Mouse (Mus musculus) ES-E14 (cell line): ENCODE results near the gene Prdx1. TPM values are rescaled to one million over a fixed set of nuclear protein-coding genes. Genes with fewer than 3 reads are reported as not detected.
"Not testable (repeated sequence)": the region's sequence is repeated elsewhere in the genome, so short reads cannot be mapped to it uniquely, and the experiment has no call there.

ENCODE experiments used
- DNase-seq: peaks from one replicate; pipeline ENCODE4 v3.0.0-alpha.2; 2013; ENCODE audit warnings: low read depth, low spot score
- H3K27ac ChIP-seq: 2 replicates; pipeline ENCODE4 v1.5.1; 2012; ENCODE audit warnings: low read depth, mild to moderate bottlenecking, low read length, moderate library complexity, mixed read lengths; ENCODE audit not compliant: poor library complexity, insufficient read depth, severe bottlenecking
- H3K36me3 ChIP-seq: 2 replicates; pipeline ENCODE4 v1.6.1; 2012; ENCODE audit warnings: mild to moderate bottlenecking, low read length, moderate library complexity, mixed read lengths; ENCODE audit not compliant: control insufficient read depth, poor library complexity, insufficient read depth, severe bottlenecking
- H3K4me1 ChIP-seq, 2 experiments: fragments of 150-350 bp in 1 of 2; sonication (generic) in 1 of 2; 2 replicates each; pipeline ENCODE4 v1.6.1; 2012; ENCODE audit warnings: low read length in 2 of 2, mild to moderate bottlenecking in 1 of 2, mixed read lengths in 1 of 2; ENCODE audit not compliant: control insufficient read depth in 2 of 2, insufficient read depth in 2 of 2, poor library complexity in 1 of 2
- H3K4me3 ChIP-seq, 2 experiments: fragments of 150-350 bp in 1 of 2; sonication (generic) in 1 of 2; 2 replicates each; pipeline ENCODE4 v1.5.1; 2012; ENCODE audit warnings: low read length in 2 of 2, low read depth in 1 of 2, mild to moderate bottlenecking in 1 of 2, mixed read lengths in 1 of 2; ENCODE audit not compliant: insufficient read depth in 1 of 2, poor library complexity in 1 of 2, severe bottlenecking in 1 of 2
- H3K9ac ChIP-seq: 2 replicates; pipeline ENCODE4 v1.6.1; 2012; ENCODE audit warnings: low read depth, mild to moderate bottlenecking, low read length, mixed read lengths; ENCODE audit not compliant: poor library complexity, insufficient read depth, severe bottlenecking
- H3K9me3 ChIP-seq: fragments of 150-350 bp; sonication (generic); 2 replicates; pipeline ENCODE4 v1.6.1; 2012; ENCODE audit warnings: low read depth, mild to moderate bottlenecking, low read length; ENCODE audit not compliant: control insufficient read depth, insufficient read depth
- CHD2 ChIP-seq: IDR thresholded peaks from 2 replicates; pipeline ENCODE4 v1.6.1; 2014; ENCODE audit warnings: mild to moderate bottlenecking, low read depth, low read length, inconsistent platforms
- HCFC1 ChIP-seq: IDR thresholded peaks from 2 replicates; pipeline ENCODE4 v1.6.1; 2012; ENCODE audit warnings: low read length, inconsistent platforms, borderline replicate concordance; ENCODE audit not compliant: insufficient read depth
- MAFK ChIP-seq: IDR thresholded peaks from 2 replicates; pipeline ENCODE4 v1.6.1; 2014; ENCODE audit warnings: mild to moderate bottlenecking, low read depth, low read length, inconsistent platforms; ENCODE audit not compliant: insufficient read depth
- ZC3H11A ChIP-seq: IDR thresholded peaks from 2 replicates; pipeline ENCODE4 v1.6.1; 2012; ENCODE audit warnings: low read depth, mild to moderate bottlenecking, inconsistent platforms, low read length, borderline replicate concordance
- ZNF384 ChIP-seq: IDR thresholded peaks from 2 replicates; pipeline ENCODE4 v1.6.1; 2012; ENCODE audit warnings: low read depth, low read length, inconsistent platforms
- in situ Hi-C, 2 experiments: fragments of 600-800 bp; cut with MboI; formaldehyde crosslinking; loops; one replicate each; pipeline ENCODE4 v1.15.1; 2025; ENCODE audit warnings: low sequenced_read_pairs in 2 of 2, inconsistent platforms in 1 of 2; ENCODE audit not compliant: unreplicated experiment in 2 of 2
- total RNA-seq: library from RNA; depleted of rRNA; stranded (reverse); fragments of 300-350 nt; gene quantifications from 2 replicates; pipeline ENCODE4 v1.2.3, GENCODE M21; 2012

Gene Prdx1
- total RNA-seq, 1 experiment: 682 TPM

DNA sequence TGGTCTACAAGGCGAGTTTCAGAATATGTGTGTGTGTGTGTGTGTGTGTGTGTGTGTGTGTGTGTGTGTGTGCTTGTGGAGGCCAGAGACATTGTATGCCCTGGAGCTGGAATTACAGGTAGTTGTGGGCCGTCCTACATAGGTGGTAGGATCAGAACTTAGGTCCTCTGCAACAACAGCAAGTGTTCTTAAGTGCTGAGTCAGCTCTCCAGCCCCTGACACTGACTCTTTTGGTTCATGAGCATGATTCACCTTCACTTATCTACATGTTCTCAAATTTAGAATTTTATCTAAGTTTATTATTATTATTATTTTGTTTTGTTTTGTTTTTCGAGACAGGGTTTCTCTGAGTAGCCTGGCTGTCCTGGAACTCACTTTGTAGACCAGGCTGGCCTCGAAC, 4.8 kb upstream of the Prdx1 start:
- H3K4me1 ChIP-seq, H3K36me3 ChIP-seq, in situ Hi-C loops, DNase-seq, H3K27ac ChIP-seq, H3K4me3 ChIP-seq, H3K9me3 ChIP-seq, H3K9ac ChIP-seq: not testable (repeated sequence)
- peak; percentile 81 for TF ChIP-seq MAFK

DNA sequence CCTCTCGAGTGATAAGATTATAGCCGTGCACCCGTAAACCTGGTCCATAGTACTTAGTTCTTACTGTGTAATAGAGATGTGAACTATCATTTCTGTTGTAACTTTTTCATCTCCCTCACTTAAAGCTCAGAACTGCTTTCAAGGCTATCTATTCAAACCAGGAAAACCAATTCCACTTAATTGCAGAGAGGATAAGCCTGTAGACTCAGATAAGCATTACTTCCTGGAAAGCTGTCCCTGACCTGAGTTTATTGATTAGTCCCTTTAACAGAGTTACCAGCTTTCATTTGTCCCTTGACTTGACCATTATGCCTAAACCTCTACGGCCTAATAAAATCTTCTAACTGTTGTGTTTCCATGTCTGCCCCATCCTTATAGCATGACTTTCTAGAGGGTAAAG, 1.4 kb upstream of the Prdx1 start:
- in situ Hi-C loops: no loop called here
- DNase-seq: no peak
- no peak for TF ChIP-seq ZC3H11A
- H3K4me1 ChIP-seq: peaks cover 3 to 5% of the 10 kb centered on the region in 2 experiments; a peak in 2 of 4 replicates
- no peak overlapping the region for H3K27ac ChIP-seq
- no peak overlapping the region for H3K9ac ChIP-seq
- peaks cover 14% of the 10 kb centered on the region for H3K36me3 ChIP-seq
- no peaks in the 10 kb centered on the region for H3K9me3 ChIP-seq
- H3K4me3 ChIP-seq: no peak overlapping the region

DNA sequence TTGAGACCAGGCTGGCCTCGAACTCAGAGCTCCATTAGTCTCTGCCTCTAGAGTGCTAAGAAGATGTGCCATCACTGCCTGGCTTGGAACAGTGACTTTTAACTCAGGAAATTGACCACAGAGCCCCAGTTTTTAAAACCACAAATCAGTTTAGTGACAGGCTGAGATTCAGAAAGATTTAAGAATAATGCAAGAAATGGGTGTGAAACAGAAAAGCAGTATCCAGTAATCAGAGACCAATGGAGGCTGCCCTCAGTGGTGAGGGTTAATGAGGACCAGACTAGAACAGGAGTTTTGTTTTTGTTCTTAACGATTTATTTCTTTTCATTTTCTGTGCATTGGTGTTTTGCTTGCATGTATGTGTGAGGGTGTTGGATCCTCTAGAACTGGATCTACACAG, 679 bp upstream of the Prdx1 start:
- no peaks in the 10 kb centered on the region for H3K9me3 ChIP-seq
- peaks cover 3 to 5% of the 10 kb centered on the region in 2 experiments; a peak in 2 of 4 replicates for H3K4me1 ChIP-seq
- H3K27ac ChIP-seq: peak overlapping the region; percentile 90
- H3K9ac ChIP-seq: peak overlapping the region; percentile 84
- no peak for TF ChIP-seq CHD2
- TF ChIP-seq ZNF384: no peak
- no peak for TF ChIP-seq HCFC1
- TF ChIP-seq MAFK: no peak
- no peak for TF ChIP-seq ZC3H11A
- DNase-seq: no peak
- peaks cover 21% of the 10 kb centered on the region for H3K36me3 ChIP-seq
- peak overlapping the region in 1 of 2 experiments; percentile 47; a peak in 2 of 4 replicates for H3K4me3 ChIP-seq
- in situ Hi-C loops: no loop called here

DNA sequence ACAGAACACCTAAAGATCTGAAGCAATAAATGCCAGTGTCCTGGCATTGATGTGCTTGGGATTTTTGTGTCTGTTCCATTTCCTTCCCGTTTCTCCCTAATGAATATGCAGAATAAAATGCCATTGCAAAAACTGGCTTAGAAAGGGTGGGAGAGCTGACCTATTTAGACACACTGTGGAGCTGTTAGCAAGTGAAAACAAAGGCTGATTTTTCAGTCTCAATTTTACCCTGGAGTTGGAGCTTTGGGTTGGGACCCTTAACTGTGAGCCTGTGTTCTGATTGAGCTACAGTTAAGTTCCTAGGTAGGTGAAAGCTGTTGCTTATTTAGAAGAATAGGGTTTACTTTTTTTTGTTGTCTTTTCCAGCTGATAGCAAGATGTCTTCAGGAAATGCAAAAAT, 1.7 kb downstream of the Prdx1 start:
- Histone ChIP-seq H3K27ac (no peak overlapping the region), H3K4me1 (peaks cover 3 to 6% of the 10 kb centered on the region in 2 experiments; a peak in 3 of 4 replicates), H3K9ac (peak overlapping the region; percentile 99; the same call in 1 of the 2 replicates), H3K36me3 (peaks cover 39% of the 10 kb centered on the region), H3K4me3 (peak overlapping the region; percentile 74 to 96), H3K9me3 (no peaks in the 10 kb centered on the region)
- DNase-seq: no peak
- TF ChIP-seq HCFC1: no peak
- TF ChIP-seq CHD2: no peak
- no peak for TF ChIP-seq ZC3H11A
- no peak for TF ChIP-seq ZNF384
- TF ChIP-seq MAFK: no peak
- in situ Hi-C loops: no loop called here

DNA sequence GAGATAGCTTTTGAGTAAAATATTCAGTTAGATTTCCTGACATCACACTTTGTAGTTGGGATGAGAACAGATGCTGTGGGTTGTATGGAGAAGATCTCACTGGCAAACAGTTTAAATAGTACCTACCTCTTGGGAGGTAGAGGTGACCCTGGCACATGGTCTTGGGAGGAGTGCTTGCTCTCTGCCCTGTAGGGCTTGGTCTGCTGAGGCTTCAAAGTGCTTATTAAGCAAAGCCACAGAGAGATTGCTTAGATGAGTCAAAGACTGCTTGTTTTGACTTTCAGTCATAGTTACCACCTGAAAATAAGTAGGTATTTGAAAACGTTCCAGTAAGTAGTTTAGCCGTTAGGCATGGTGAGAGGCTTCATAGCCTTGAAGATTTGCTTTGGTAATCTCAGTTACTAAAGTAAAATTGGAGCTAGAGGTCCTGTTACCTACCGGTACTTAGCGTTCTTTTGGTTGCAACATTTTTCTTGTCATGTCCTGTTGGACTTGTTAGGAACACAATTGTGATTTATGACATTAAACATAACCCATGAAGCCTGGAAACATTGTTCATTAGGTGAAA, 4.0 kb downstream of the Prdx1 start:
- no peak overlapping the region for H3K27ac ChIP-seq
- TF ChIP-seq MAFK: no peak
- no peak for TF ChIP-seq ZC3H11A
- TF ChIP-seq CHD2: no peak
- no peak for TF ChIP-seq HCFC1
- TF ChIP-seq ZNF384: no peak
- in situ Hi-C loops: no loop called here
- H3K9ac ChIP-seq: no peak overlapping the region
- peak overlapping the region in 1 of 2 experiments; percentile 42; a peak in 1 of 4 replicates for H3K4me3 ChIP-seq
- H3K9me3 ChIP-seq: no peaks in the 10 kb centered on the region
- H3K36me3 ChIP-seq: peaks cover 58% of the 10 kb centered on the region
- DNase-seq: no peak
- H3K4me1 ChIP-seq: peaks cover 2 to 3% of the 10 kb centered on the region in 2 experiments; a peak in 2 of 4 replicates
